Mouse (Mus musculus) right cerebral cortex, postnatal 4 days (tissue): ENCODE data around the gene Lrtm1.

Experiments used
- DNase-seq: peaks from one replicate; pipeline ENCODE4 v3.0.0-alpha.2; 2022

Lrtm1 gene

DNA sequence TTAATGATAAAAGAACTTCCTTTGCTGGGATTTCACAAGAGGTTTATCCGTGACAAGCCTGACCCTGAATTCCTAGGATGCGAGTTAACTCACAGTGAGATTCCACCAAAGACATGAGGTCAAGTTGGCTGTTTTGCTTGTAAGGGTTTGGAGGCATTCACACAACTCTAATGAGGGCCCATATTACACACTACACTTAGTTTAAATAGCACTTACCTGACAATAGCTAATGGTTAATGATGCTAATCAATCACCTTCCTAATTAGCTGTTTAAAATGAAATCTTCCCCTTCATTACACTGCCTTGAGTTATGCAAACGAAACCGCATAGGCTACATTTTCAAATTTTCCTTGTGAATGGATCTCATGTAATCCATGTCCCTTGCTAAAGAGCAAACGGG lies 20.2 kb downstream of the Lrtm1 start:
- no peak for DNase-seq

DNA sequence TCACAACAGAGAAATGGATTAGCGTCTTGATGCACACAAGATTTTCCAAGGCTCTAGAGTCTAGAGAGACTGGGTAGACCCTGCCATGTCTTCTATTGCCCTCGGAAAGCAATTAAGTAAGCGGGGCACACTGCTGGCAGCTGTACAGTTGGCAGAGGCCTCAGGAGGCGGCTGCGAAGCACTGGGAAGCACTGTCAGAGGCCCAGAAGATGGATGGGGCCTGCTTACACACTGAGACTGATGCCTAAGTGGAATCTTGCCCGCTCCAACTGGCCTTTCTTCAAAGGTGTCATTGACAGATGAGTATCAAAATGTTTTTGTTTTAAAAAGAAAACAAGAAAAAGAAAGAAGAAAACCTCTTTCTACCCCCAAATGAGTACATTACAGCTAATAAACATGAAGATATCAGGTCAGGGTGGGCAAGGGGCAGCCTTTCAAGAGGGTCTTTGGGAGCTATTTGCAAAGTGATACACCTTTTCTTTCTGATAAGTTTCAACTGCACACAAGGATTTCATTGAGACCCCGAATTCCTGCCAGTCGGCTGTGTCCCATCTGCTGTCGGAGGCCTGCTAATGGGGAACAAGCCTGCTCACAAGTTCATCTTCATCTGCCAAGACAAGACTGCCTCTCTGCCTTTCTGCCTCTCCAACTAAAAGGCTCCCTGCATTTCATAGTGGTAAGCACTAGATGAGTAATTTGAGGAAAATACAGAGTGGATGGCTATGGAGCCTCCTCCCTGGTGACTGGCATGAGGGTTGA lies 22.8 kb downstream of the Lrtm1 start:
- peak; percentile 56 for DNase-seq

DNA sequence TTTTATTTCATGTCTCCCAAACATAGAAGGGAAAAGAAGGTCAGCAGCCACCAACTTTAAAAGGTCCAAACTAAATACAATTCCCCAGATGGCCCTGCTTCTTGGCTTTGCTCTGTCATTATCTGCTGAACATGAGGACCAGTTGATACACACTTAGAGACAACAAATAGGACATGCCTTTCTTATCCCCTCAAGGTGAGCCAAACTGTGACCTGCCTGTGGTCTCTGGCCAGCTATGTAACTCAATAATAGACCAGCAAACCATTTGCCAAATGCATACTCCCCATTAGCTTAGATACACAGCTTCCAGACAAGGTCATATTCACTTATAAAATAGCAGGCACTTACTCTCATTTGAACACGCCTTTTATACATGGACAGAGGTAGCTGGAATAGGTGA lies 23.5 kb downstream of the Lrtm1 start:
- no peak for DNase-seq

DNA sequence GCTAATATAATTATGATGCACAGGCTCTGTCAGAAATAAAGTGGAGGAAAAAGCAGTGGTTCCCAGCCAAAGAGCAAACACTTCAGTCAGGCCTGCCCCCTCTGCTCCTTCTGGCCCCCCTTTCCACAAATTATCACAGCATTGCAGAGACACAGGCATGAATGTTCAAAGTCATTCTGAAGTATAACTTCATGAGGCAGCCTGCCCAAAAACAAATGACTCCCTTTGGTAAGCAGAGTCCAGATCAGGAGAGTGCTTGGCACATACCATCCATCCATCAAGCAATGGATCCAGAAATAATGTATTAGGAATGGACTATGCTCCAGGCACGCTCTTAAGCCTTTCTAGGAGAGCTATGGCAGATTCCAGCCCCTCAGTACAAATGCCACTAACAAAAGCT lies 24.3 kb downstream of the Lrtm1 start:
- DNase-seq = no peak

DNA sequence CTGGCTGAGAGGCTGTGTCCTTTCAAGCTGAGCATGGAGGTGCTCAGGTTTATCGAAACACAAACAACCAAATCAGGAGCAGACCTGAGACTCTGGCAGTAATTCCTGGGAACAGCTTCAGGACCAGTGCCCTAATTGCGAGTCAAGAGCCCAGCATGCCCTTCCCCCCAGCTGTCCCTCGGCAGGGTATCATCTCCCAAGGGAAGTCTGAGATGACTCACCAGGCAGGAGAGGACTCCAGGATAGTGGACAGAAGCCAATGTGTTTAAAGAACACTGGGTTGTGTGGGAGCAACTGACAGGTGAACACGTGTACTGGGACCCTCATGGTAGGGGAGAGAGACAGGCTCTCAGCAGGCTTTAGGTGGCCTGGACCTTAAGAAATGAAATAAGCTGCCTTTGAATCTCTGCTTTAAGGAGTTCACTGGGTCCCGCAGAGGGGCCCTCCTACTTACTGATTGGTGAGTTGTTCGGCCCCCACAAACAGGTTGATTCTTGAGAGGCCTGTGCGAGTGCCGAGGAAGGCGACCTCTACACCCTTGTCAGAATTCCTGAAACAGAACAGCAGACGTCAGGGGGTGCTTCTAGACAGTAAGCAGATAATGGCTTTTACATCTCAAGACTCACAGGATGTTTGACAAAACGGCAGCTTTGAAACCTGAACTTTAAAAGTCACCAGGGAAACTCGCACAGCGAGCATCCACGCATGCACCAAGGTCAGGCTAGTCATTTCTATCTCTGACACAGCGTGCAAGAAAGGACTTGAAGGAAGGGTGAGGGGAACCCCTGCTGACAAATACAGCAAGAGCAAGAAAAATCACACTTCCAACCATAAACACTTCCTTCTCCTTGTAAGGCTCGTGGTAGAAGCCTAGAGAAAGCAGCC lies 34.2 kb downstream of the Lrtm1 start:
- DNase-seq = no peak

DNA sequence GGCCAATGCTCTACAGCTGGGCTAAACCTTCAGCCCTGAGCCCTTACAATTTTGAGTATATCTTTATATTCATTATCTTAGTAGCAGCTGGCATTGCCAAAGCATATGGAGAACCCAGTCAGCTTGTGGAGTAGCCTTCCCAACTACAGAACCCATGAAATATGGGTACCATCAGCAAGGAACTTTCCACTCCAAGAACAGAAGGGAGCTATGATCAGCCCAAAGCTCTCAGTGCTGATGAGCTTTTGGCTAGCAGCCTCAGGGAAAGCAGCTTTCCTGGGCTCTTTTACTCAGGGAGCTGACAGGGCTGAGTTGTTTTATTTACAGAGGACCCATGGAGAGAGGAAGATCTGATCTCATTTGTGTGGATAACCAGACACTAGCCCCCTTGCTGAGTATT lies 42.7 kb downstream of the Lrtm1 start:
- no peak for DNase-seq

DNA sequence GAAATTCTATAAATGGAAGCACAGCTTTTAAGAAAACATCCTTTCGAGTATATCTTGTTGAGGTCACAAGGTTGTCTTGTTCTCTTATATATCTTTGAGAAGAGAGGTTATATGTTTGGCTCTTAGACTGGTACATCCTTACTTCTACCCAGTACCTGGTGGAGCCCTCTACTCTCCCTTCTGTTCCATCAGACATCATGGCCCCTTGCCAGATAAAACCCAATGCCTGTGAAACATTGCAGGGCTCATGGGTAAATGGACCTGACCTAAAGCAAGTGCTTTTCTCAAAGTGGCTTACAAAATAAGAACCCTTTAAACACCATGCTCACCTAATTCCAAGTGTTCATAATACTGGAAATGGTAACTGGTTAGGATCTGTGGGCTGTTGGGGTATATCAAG lies 43.5 kb downstream of the Lrtm1 start:
- DNase-seq = no peak

DNA sequence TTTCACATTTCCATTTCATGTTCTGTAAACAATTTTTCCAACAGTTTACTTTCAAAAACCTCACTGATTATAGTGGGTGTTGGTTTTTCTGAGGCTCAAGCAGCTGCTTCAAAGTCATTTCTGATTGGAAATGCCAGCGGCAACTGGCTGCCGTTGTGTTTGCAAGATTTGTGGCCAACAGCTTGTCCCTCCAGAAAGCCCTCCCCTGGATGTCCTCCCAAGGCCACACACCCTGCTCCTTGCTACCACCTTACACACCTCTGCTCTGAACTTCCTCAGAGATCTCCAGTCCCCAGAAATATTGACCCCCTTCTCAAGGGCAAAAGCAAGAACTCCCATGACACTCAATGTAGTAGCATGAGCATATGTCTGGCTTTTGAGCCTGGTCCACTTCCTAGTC lies 44.7 kb downstream of the Lrtm1 start:
- no peak for DNase-seq

DNA sequence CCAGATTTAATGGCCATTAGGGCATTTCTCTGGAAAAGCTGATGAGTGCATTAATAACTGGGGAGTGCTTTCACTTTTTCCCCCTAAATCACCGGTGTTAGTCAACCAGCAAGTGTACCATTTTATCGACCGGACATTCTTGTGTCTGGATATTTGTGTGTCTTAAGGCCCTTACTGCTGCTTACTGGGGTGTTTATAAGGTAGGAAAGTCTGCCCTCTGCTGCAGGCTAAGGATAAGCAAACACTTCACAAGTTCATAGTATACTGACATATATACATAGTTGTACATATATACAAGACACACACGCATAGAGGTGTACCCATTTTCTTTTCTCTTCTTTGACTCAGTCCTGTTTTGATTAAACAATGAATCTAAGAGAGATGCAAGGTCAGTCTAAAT lies 55.7 kb downstream of the Lrtm1 start:
- no peak for DNase-seq

DNA sequence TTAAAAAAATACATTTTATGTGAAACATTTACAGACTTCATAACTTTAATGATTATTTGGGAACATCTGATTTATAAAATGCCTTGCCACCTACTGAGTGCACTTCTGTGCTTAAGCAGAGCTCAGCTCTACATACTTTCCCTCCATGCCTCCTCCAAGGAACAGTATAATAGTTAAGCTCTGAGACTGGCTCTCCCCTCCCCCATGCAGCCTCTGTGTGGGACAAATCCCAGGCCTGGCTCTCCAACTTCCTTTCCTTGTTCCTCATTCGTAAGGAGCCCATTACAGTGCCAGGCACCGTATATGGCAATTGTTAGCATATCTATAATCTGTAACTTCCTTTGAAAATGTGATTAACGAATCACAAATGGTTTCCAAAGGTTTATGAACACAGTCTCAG lies 59.4 kb downstream of the Lrtm1 start:
- no peak for DNase-seq

DNA sequence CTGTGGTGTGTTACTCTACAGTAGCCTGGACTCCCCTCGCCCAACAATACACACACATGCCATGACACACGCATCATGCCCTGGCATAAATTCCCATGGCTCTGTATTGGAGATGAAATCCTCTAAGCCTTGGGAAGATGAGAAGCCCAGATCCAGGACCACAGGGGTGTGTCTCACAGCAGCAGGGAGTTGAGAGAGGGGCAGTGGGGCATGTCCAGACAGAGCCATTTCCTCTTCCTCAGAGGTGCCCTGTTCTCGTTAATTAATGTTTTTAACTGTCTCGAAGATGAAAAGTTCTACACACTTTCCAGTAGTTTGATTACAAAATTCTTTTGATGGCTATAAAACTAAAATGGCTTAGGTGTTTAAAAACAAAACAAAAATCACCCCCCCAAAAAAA lies 62.2 kb downstream of the Lrtm1 start:
- DNase-seq = no peak

DNA sequence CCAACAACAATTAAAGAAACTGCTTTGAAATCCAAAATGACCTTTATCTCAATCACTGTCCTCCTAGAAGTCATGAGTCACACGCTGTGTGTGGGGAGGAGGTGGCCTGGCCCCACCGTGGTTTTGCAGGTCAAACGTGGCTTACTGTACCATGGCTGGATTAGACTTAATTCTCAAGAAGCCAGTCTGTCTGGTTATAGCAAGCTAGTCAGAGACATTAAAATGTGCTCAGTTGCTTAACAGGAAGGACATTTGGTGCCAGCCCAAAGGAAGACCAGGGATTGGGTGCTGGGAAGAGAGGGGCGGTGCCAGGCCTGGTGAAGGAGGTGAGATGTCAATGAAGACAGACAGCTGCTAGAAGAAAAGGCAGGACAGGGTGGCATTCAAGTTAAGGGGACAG lies 62.6 kb downstream of the Lrtm1 start:
- no peak for DNase-seq

DNA sequence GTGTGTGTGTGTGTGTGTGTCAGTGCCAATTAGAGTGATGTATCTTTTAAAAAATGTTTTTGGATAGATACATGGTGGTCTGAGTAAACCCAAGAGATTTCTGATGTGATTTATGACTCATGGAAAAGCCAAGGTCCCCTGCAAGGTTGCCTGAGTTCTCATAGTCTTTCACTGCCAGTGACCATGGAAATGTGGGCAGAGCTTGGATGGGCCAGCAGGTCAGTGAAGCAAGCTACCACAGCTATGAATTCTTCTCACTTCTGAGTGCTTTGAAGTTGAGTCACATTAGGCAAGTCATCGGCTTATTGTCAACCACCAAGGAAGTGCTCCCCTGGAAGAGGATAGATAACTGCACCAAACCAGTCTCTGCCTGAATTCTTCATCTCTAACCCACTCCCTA lies 64.2 kb downstream of the Lrtm1 start:
- no peak for DNase-seq
